Mouse (Mus musculus): ENCODE data around the gene Trpc1. TPM values are rescaled to one million over a fixed set of nuclear protein-coding genes. Genes with fewer than 3 reads are reported as not detected.
A peak's percentile ranks its signal among the peaks of the same experiment; 100 is the strongest.

The Trpc1 gene
- total RNA-seq, 1 experiment: 2.5 TPM

DNA sequence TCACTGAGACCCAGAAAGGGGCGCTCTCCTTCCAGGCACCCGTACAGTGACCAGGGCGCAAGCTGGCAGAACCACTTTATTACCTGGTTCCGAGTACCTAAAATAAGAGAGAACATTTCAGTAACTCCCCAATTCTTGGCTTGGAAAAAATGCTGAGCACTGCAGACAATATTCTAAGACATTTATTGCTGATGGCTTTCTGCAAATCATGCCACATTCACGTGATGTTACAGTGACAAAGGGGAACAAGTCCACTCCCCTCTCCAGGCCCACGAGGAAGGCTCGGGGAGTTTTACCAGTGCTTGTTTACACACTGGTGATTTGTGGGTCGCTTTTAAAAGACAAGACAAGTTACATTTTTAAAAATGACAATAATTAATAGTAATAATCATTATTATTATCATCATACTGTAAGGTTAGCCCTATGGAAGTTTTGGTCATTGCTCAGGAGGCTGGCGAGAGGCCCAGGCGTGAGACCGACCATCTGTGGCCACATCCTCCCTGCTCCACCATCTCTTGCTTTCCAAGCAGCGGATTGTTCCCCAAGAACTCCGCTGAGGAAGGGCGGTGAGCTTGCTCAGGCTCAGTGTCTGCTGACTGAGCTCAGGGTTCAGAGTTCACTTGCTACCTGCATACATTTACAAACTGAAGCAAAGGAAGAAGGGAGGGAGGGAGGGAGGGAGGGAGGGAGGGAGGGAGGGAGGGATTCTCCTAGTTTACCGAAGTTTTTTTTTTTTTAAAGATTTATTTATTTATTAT lies 44.0 kb upstream of the Trpc1 start:
- no peaks in the 10 kb centered on the region for H3K36me3 ChIP-seq (ENCODE audit: control insufficient read depth, insufficient read depth, low read length, poor library complexity, severe bottlenecking)
- DNase-seq (ENCODE audit: low read depth, low spot score): no peak
- H3K4me3 ChIP-seq (ENCODE audit: insufficient read depth in 1 of 2, low read depth in 1 of 2, low read length in 2 of 2, poor library complexity in 1 of 2, severe bottlenecking in 1 of 2): peak overlapping the region; percentile 33 to 56; a peak in 2 of 4 replicates
- H3K9ac ChIP-seq (ENCODE audit: insufficient read depth, low read depth, low read length, poor library complexity, severe bottlenecking): 0 out of 2 replicates have a peak overlapping the region, but pooled peaks have one; percentile 56
- in situ Hi-C loops (cut with MboI; ENCODE audit: low sequenced_read_pairs in 2 of 2, unreplicated experiment in 2 of 2): no loop called here
- TF ChIP-seq ZC3H11A (IDR thresholded peaks at IDR 0.05; ENCODE audit: borderline replicate concordance, low read depth, low read length): no peak
- no peak for TF ChIP-seq MAFK (IDR thresholded peaks at IDR 0.05; ENCODE audit: insufficient read depth, low read depth, low read length)
- no peak for TF ChIP-seq HCFC1 (IDR thresholded peaks at IDR 0.05; ENCODE audit: borderline replicate concordance, insufficient read depth, low read length)
- no peak for TF ChIP-seq CHD2 (IDR thresholded peaks at IDR 0.05; ENCODE audit: low read depth, low read length)
- no peak for TF ChIP-seq ZNF384 (IDR thresholded peaks at IDR 0.05; ENCODE audit: low read depth, low read length)
- H3K27ac ChIP-seq (ENCODE audit: insufficient read depth, low read depth, low read length, poor library complexity, severe bottlenecking): no peak overlapping the region
- H3K9me3 ChIP-seq (ENCODE audit: control insufficient read depth, insufficient read depth, low read depth, low read length): no peaks in the 10 kb centered on the region
- no peaks in the 10 kb centered on the region for H3K4me1 ChIP-seq (ENCODE audit: control insufficient read depth in 2 of 2, insufficient read depth in 2 of 2, low read length in 2 of 2, poor library complexity in 1 of 2)

DNA sequence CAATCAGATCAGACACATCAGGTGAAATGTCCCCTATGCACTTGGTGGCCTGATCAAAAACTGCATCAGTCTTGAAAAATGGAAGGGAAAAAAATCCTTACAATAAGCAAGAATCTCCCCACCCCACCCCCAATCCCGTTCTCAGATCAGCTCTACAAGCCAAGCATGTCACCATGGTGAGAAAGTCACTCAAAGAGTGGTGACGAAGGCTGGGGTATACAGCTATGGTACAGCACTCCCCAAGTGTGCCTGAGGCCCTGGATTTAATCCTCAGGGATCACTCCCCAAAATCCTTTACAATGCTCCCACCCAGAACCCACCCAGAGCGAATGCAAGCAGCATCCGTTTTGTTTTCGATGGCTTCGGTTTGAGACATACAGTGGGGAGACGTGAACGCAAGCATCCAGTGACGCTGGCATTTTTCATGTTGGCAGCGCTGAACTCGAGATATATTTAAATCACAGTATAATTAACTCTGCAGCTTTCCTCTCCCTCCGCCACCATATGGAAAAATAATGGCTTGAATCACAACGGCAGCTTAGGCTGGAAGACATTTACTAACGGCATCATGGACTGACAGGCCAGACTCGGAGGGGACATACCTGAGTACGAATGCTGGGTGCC lies 34.8 kb upstream of the Trpc1 start:
- Histone ChIP-seq H3K27ac (ENCODE audit: insufficient read depth, low read depth, low read length, poor library complexity, severe bottlenecking) (no peak overlapping the region), H3K9ac (ENCODE audit: insufficient read depth, low read depth, low read length, poor library complexity, severe bottlenecking) (no peak overlapping the region), H3K4me1 (ENCODE audit: control insufficient read depth in 2 of 2, insufficient read depth in 2 of 2, low read length in 2 of 2, poor library complexity in 1 of 2) (no peaks in the 10 kb centered on the region), H3K9me3 (ENCODE audit: control insufficient read depth, insufficient read depth, low read depth, low read length) (no peaks in the 10 kb centered on the region), H3K36me3 (ENCODE audit: control insufficient read depth, insufficient read depth, low read length, poor library complexity, severe bottlenecking) (no peaks in the 10 kb centered on the region), H3K4me3 (ENCODE audit: insufficient read depth in 1 of 2, low read depth in 1 of 2, low read length in 2 of 2, poor library complexity in 1 of 2, severe bottlenecking in 1 of 2) (no peak overlapping the region)
- in situ Hi-C loops (cut with MboI; ENCODE audit: low sequenced_read_pairs in 2 of 2, unreplicated experiment in 2 of 2): no loop called here
- no peak for TF ChIP-seq HCFC1 (IDR thresholded peaks at IDR 0.05; ENCODE audit: borderline replicate concordance, insufficient read depth, low read length)
- TF ChIP-seq ZNF384 (IDR thresholded peaks at IDR 0.05; ENCODE audit: low read depth, low read length): no peak
- no peak for TF ChIP-seq MAFK (IDR thresholded peaks at IDR 0.05; ENCODE audit: insufficient read depth, low read depth, low read length)
- no peak for TF ChIP-seq ZC3H11A (IDR thresholded peaks at IDR 0.05; ENCODE audit: borderline replicate concordance, low read depth, low read length)
- no peak for TF ChIP-seq CHD2 (IDR thresholded peaks at IDR 0.05; ENCODE audit: low read depth, low read length)
- DNase-seq (ENCODE audit: low read depth, low spot score): no peak

DNA sequence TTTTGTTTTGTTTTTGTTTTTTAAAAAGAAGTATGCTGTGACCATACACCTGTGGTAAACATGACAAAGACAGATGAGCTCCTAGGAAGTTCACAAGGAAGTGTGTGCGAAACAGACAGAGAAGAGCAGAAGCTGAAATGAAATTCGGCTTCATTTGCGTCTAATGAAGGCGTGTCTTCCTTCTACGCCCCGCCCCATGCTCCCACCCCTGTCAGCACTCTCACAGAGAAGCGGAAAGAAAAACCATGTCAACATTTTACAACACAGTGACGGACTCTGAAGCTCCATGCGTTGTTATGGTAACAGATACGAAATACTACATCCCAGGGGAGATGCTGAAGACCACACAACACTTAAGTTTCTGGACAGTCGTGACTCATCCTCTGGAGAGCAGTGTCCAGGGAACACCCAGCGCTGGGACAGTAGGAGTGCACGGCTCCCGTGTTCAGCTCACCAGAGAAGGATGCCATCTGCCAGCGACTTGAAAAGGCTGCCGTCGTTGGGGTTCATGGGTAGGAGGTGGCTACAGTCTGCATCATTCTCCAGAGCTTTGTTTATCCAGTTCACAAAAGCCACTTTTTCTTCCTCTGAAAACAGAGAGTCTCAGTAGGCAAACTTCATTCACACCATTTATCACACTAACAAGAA lies 33.6 kb upstream of the Trpc1 start:
- DNase-seq (ENCODE audit: low read depth, low spot score): no peak
- no peaks in the 10 kb centered on the region for H3K36me3 ChIP-seq (ENCODE audit: control insufficient read depth, insufficient read depth, low read length, poor library complexity, severe bottlenecking)
- TF ChIP-seq MAFK (IDR thresholded peaks at IDR 0.05; ENCODE audit: insufficient read depth, low read depth, low read length) (no peak), ZNF384 (IDR thresholded peaks at IDR 0.05; ENCODE audit: low read depth, low read length) (no peak), CHD2 (IDR thresholded peaks at IDR 0.05; ENCODE audit: low read depth, low read length) (no peak), ZC3H11A (IDR thresholded peaks at IDR 0.05; ENCODE audit: borderline replicate concordance, low read depth, low read length) (no peak), HCFC1 (IDR thresholded peaks at IDR 0.05; ENCODE audit: borderline replicate concordance, insufficient read depth, low read length) (no peak)
- H3K4me1 ChIP-seq (ENCODE audit: control insufficient read depth in 2 of 2, insufficient read depth in 2 of 2, low read length in 2 of 2, poor library complexity in 1 of 2): no peaks in the 10 kb centered on the region
- in situ Hi-C loops (cut with MboI; ENCODE audit: low sequenced_read_pairs in 2 of 2, unreplicated experiment in 2 of 2): no loop called here
- H3K9ac ChIP-seq (ENCODE audit: insufficient read depth, low read depth, low read length, poor library complexity, severe bottlenecking): no peak overlapping the region
- H3K4me3 ChIP-seq (ENCODE audit: insufficient read depth in 1 of 2, low read depth in 1 of 2, low read length in 2 of 2, poor library complexity in 1 of 2, severe bottlenecking in 1 of 2): no peak overlapping the region
- H3K27ac ChIP-seq (ENCODE audit: insufficient read depth, low read depth, low read length, poor library complexity, severe bottlenecking): no peak overlapping the region
- H3K9me3 ChIP-seq (ENCODE audit: control insufficient read depth, insufficient read depth, low read depth, low read length): no peaks in the 10 kb centered on the region

DNA sequence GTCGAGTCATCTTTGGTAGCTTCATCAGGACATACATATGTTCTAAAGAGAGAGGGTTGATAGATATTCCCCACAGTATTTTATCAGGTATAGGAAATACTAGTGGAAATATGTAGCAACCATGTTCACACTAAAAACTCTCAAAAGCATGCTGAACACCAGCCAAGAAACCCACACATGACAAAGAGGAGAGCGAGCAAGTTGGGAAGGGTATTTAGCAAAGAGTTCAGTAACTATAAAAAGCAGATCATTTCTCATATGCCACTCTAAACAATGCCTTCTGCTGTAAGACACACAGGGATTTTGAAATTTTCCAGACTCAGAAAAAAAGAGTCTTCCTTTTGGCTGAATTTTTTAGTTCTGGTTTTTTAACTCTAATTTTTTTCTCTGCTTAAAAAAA lies 21.5 kb upstream of the Trpc1 start:
- no peak overlapping the region for H3K4me3 ChIP-seq (ENCODE audit: insufficient read depth in 1 of 2, low read depth in 1 of 2, low read length in 2 of 2, poor library complexity in 1 of 2, severe bottlenecking in 1 of 2)

More for the DNA sequence above, 21.5 kb upstream of the Trpc1 start:
- in situ Hi-C loops (cut with MboI; ENCODE audit: low sequenced_read_pairs in 2 of 2, unreplicated experiment in 2 of 2): no loop called here
- no peak for DNase-seq (ENCODE audit: low read depth, low spot score)
- Histone ChIP-seq H3K9me3 (ENCODE audit: control insufficient read depth, insufficient read depth, low read depth, low read length) (no peaks in the 10 kb centered on the region), H3K4me1 (ENCODE audit: control insufficient read depth in 2 of 2, insufficient read depth in 2 of 2, low read length in 2 of 2, poor library complexity in 1 of 2) (no peaks in the 10 kb centered on the region), H3K36me3 (ENCODE audit: control insufficient read depth, insufficient read depth, low read length, poor library complexity, severe bottlenecking) (no peaks in the 10 kb centered on the region), H3K27ac (ENCODE audit: insufficient read depth, low read depth, low read length, poor library complexity, severe bottlenecking) (no peak overlapping the region), H3K9ac (ENCODE audit: insufficient read depth, low read depth, low read length, poor library complexity, severe bottlenecking) (no peak overlapping the region)
- TF ChIP-seq CHD2 (IDR thresholded peaks at IDR 0.05; ENCODE audit: low read depth, low read length): no peak
- TF ChIP-seq HCFC1 (IDR thresholded peaks at IDR 0.05; ENCODE audit: borderline replicate concordance, insufficient read depth, low read length): no peak
- TF ChIP-seq ZNF384 (IDR thresholded peaks at IDR 0.05; ENCODE audit: low read depth, low read length): no peak
- TF ChIP-seq MAFK (IDR thresholded peaks at IDR 0.05; ENCODE audit: insufficient read depth, low read depth, low read length): no peak
- TF ChIP-seq ZC3H11A (IDR thresholded peaks at IDR 0.05; ENCODE audit: borderline replicate concordance, low read depth, low read length): no peak

All from ES-E14 (cell line).